Mouse (Mus musculus) testis, adult 2 months (tissue): ENCODE results near the gene Ccdc92.

Experiments
- CTCF ChIP-seq: fragments of 200-500 bp; IDR thresholded peaks from 2 replicates; pipeline ENCODE4 v1.5.1; 2012; ENCODE audit warnings: low read depth, mild to moderate bottlenecking, inconsistent platforms, low read length, moderate library complexity; ENCODE audit not compliant: control insufficient read depth, insufficient read depth, insufficient replicate concordance
- POLR2A ChIP-seq: fragments of 200-500 bp; IDR thresholded peaks from 2 replicates; pipeline ENCODE4 v1.6.1; 2012; ENCODE audit warnings: low read depth, mild to moderate bottlenecking, inconsistent platforms, low read length, moderate library complexity; ENCODE audit not compliant: control insufficient read depth

- no peak for TF ChIP-seq POLR2A
- TF ChIP-seq CTCF: no peak
These were observed 761 bp downstream of the Ccdc92 start for GRCm38 (mm10) chr5:124861463-124861862.
